Mouse (Mus musculus) spleen, adult 18-20 months (tissue): Measurements from ENCODE around the gene Gm20865.
"Not testable (repeated sequence)": the region's sequence is repeated elsewhere in the genome, so short reads cannot be mapped to it uniquely, and the experiment has no call there.

ENCODE experiments used
- DNase-seq, 2 experiments: peaks; one replicate each; pipeline ENCODE4 v3.0.0; 2022; ENCODE audit warnings: mixed read lengths in 2 of 2

The Gm20865 gene

DNA sequence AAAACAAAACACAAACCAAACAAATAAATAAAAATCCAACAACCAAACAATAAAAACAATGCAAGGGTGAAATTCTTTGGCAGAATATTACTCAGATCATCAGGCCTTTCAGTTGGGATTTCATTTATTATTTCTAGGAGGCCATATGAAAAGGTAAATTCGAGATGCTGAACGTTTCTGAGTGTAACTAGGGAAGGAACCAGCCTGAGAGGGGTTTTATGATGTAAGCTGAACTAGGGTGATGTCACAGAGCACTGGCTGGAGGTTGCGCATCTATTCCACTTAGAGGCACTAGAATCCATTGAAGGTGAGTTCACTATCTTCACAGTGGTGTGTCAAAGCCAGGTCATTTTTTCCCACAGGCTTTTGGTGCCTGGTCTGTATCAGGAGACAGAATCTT is at the start of gene Gm20865:
TSS of gene Gm20865 (plus strand) at position 301 of the 400 bp plus-strand sequence.
- not testable (repeated sequence) for DNase-seq
